Mouse (Mus musculus) kidney, postnatal 36 days (tissue): ENCODE data around the gene Sephs2.

Experiments
- DNase-seq, 2 experiments: peaks; one replicate each; pipeline ENCODE4 v3.0.0; 2021 to 2022; ENCODE audit warnings: mixed read lengths in 2 of 2

The Sephs2 gene

DNA sequence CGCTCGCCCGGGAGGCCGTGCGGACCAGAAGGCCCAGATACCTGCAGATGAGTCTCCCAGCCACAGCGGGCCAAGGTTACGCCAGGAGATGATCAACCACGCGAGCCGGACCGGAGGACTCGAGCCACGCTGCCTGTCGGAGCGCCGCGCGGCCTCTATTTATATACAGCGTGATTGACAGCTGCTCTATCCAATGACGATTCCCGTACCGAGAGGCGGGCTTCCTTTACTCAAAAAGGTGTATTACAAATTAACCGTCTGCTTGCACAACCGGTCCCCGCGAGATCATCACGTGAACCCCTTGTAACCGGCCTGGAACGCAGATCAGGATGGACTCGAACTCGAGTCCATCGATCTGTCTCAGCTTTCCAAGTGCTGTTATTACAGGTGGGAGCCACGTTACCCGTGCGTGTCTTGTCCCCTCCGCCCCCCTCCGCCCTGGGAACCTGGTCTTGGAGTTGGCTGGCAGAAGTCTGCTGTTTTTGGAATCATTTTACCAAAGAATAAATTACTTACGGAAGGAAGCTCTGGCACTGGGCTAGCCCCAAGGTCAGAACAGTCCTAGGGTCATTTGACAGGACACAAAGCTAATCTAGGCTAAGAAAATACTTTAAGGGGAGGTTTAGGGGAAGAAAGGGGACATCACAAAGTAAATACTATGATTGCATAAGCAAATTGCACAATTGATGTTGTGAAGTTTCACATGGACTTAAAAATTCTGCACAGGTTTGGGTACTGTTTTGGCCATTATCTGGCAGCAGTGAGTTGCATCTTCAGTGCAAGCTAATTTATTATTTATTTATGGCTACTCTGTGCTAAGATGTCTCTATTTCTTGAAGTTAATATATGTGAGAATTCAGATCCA, at the start of gene Sephs2:
Sephs2 (minus strand) TSS at position 131 of the 865 bp plus-strand sequence.
- peak; percentile 95 to 98 for DNase-seq

GRCm38 (mm10) chr7:127322085-127322484, 48.2 kb upstream of the Sephs2 start:
- DNase-seq, result peak; percentile 36 to 75

DNA sequence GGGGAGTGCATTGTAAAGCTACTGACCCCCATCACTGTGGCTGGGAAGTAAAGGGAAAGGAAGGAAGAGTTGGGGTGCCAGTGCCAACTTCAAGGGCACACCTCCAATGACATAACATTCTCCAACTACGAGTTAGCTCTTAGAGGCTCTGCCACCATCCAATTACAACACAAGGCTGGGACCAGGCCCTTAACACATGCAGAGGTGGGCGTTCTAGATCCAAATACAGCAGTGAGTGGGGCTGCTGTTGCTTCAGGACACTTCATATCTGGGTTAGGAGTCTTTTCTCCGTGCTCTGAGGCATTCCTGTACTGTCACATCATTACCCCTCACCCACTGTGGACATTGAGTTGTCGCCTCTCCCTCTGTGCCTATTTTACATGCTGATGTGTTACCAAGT, 47.3 kb upstream of the Sephs2 start:
- DNase-seq, result no peak

DNA sequence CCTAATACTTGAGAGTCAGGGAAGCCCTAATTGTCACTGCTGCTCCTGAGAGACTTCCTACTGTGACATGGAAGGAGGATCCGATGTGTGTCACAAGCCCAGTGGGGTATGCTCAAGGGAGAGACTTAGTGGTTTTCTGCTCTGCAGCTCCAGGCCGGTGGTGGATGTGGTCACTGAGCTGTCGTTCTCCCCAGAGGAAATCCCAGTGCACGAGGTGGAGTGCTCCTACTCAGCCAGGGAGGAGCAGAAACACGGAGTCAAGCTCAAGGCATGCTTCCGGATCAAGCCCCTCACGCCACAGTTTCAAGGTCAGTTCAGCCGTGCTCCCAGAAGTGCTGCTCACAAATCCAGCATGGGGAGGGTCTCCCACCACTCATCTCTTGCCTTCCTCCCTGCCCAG, 40.1 kb upstream of the Sephs2 start:
- DNase-seq, result no peak

DNA sequence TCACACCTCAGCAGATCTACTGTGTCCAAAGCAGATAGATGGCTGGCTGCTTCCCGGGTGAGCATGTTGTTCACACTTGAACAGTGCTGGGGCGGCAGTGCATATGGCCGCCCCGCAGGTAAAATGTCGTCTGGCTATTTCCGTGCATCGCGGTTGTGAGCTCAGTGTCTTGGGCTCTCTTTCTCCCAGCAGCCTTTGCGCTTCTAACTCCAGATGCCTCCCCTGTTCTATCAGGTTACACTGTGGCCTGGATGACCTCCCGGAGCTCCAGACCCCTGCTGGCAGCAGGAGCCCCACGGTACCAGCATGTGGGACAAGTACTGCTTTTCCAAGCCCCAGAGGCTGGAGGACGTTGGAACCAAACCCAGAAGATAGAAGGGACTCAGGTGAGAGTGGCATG, 36.1 kb upstream of the Sephs2 start:
- DNase-seq, result no peak

DNA sequence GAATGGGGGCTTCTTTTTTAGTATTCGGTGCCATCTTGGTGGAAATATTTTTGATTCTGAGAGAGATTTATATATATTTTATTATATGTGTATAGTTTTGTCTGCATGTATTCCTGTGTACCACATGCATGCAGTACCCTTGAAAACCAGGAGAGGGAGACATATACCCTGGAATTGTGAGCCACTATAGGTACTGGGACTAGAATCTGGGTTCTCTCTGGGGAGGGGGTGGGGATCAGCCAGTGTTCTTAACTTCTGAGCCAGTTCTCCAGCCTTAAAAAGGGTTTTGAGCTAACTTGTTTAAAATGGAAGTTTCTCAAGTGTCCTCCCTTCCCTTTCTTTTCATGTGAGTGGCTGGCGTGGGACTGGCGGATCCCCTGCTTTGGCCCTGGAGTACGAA, 35.0 kb upstream of the Sephs2 start:
- DNase-seq, result peak; percentile 61 to 69

DNA sequence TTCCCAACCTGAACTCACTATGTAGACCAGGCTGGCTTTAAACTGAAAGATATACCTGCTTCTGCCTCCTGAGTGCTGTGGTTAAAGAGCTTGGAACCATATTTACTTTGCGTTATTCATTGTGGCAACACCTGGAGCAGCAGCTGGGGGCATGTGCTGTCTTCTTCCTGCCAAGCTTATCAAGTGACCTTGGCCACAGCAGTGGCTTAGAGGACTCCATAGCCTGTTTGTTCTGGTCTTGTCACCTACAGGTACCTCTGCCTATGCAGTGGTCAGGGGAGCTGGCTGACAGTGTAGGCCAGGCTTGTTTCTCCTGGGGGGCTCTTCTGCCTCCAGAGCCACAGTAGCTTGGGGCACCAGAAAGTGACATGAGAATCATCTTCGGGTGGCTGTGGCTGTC, 34.6 kb upstream of the Sephs2 start:
- no peak for DNase-seq

- DNase-seq, result no peak
Measured at GRCm38 (mm10) chr7:127297586-127298193, 23.8 kb upstream of the Sephs2 start.

DNA sequence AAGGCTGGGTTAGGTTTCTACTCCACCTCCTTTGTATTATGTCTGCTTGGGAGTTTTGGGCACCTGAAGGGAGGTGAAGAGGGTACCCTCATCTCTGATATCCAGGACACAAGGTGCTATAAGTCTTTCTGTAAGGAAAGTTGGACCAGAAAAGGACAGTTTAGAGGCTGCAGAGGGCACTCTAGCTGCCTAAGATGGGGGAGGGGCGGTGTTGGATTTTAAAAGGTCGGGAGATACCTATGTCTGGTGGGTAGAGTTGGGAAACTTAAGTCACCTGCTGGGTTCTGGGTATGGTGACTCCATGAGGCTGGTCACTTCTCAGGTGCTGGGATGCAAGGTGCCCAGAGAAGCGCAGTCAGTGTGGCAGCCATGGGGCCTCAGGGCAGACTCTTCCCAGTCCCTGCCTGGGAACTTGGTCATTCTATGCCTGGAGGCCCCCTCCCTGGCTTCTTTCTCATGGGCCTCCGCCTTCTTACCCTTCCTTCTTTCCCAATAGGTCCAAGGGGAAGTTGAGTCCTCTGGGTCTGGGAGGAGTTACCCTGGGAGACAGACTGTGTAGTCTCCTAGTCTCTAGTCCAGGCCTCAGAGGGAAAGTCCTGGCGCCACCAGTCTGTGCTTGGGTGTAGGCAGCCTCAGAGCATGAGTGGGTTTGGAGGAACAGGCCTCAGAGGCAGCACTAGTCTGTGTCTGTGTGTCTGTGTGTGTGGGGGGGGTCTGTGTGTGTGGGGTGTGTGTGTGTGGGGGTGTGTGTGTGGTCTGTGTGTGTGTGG, 23.1 kb upstream of the Sephs2 start:
- no peak for DNase-seq

DNA sequence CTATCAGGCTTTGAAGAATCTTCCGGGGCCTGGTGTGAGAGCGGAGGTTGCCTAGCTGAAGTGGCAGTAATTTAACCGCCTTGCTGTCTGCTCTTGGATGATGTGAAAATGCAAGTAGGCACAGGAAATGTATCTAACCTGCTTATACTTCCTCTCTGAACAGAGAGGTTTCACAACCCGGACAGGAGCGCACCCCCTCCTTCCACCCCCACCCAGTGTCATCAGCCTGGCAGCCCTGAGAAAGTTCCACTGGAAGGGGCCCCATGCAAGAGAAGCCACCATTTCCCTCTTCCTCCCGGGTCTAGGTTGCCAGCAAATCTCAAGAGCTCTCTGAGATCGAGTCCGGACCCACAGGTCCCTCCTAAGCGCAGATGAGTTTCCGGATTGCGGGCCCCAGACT, 22.2 kb upstream of the Sephs2 start, which contains the start of gene Itgal:
Itgal (plus strand) TSS at position 163 of the 400 bp plus-strand sequence.
- no peak for DNase-seq

- peak in 1 of 2 experiments; percentile 14 for DNase-seq
Measured at GRCm38 (mm10) chr7:127290142-127290541, 16.3 kb upstream of the Sephs2 start.

DNA sequence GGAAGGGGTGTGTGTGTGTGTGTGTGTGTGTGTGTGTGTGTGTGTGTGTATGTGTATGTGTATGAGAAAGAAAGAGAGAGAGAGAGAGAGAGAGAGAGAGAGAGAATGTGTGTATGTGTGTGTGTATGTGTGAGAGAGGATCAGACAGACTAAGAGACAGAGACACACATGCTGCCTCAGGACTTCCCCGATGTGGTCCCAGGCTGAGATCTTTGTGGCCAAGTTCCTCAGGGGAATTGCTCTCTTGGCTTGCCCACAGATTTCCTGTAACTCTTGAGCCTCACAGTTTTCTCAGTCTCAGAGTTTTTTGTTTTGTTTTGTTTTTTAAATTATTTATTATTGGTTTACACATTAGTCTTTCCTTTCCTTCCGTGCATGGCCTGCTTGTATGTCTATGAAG, 15.5 kb upstream of the Sephs2 start:
- no peak for DNase-seq

GRCm38 (mm10) chr7:127287940-127288339, 14.1 kb upstream of the Sephs2 start:
- DNase-seq, result no peak

DNA sequence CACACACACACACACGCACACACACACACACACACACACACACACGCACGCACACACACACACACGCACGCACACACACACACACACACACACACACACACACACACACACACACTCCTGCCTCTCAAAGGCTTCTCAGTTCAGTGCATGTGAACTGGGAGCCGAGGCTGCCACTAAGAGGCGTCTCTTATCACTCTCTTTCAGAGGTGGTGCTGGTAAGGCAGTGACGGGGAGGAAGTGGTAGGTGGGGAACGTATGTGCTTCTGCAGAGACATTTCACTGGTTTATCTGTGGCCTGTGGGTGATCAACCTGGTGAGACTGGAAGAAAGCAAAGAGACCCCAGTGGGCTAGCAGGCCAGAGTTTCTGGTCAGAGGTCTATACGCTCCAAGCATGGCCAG, 11.3 kb upstream of the Sephs2 start:
- no peak for DNase-seq

- DNase-seq, result no peak
Measured at GRCm38 (mm10) chr7:127282190-127282589, 8.3 kb upstream of the Sephs2 start.

DNA sequence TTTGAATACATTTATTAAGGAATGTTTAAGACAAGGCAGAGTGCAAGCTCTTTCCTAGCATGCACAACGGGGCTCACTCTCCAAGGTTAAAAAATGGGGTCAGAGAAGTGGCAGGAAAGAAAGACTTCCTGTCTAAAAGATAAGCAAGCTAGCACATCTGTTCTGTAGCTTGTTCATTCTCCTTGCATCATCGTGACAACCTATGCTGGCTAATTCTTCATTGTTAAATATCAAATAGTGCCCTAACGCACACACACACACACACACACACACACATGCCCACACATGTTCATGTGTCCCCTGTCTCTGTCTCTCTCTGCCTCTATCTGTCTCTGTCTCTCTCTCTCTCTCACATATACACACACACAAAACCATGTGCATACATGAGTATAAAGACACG, 7.3 kb upstream of the Sephs2 start:
- no peak for DNase-seq

DNA sequence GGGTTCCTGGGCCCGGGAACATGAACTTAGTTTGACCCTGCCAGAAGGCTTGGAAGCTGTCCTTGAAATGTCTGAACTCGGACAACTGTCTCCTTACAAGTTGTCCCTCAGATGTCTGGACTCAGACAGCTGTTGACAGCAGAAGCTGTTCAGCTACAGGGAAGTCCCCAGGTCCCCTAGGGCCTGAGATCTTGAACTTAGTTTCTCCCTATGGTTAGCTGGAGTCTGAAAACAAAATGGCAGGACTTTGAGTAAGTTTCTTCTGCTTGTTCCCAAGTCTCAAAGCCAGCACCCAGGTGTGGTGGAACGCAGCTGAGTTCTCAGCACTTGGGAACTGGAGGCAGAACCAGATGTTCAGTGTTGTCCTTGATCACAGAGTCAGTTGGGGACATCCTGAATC, 6.2 kb upstream of the Sephs2 start:
- no peak for DNase-seq

DNA sequence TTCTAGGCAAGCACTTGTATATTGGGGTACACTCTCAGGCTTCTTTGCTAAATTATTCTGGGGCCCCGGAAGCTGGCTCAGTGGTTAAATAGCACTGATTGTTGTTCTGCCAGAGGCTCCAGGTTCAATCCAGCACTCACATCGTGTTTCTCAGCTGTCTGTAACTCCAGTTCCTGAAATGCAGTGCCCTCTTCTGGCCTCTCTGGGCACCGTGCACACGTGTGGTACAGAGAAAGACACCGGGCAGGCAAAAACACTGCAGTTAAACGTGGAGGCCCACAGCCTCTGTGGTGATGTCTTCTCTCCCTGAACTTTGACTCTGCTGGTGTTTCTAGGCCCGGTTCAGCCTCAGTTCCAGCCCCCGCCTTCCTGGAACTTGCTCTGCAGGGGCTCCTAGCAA, 4.5 kb upstream of the Sephs2 start:
- DNase-seq, result peak; percentile 79 to 81

DNA sequence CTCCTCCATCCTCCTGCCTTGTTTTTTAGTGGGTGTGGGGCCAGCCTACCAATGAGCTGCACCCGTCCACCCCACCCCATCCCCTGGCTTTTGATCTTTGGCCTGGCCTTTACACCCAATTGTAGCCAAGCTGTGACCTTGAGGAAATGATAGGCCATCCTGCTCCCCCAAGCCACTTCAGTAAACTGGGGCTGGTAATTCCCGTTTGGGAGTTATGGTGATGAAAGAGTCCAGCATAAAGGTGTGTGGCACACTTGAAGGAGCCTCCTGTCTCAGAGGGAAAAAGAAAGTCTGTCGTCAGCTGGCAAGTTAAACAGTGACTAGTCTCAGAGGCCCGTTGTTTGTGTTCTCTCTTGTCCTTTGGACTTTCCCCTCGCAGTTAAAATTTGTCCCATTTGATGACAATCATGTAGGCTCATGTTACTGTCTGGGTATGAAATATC, 2.7 kb upstream of the Sephs2 start:
- DNase-seq, result peak; percentile 71 to 85

DNA sequence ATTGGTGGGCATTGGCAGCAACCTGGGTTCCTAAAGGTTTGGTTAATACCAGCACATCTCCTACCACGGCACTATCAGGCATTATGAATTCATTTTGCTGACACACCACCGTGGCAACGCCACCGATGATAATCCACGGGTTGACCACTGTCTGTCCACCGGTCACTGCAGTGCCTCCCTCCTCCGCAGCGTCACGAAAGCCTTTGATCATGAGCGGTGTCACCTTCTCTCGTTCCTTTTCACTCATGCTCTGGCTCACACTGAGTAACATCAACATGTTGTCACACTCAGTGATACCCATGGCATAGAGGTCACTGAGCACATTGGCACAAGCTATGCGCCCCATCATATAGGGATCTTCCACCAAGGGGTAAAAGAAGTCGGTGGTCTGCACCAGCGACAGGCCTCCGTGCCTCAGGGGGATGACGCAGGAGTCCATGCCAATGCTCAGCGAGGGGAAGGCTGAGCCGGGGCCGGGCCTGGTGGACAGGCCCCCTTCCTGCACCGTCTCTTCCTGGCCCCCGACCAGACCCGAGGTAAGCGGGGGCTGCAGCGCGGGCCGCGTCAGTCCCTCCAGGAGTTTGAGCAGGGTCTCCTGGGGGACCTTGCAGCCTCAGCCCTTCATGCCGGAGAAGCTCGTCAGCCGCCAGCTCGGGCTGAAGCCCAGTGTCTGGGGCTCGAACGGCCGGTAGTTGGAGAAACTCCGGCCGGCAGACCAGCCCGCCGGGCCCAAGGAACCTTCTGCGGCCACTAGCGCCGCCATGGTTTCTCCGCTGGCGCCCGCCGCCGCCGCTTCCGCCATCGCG, 534 bp downstream of the Sephs2 start:
- DNase-seq, result peak in 1 of 2 experiments; percentile 49

DNA sequence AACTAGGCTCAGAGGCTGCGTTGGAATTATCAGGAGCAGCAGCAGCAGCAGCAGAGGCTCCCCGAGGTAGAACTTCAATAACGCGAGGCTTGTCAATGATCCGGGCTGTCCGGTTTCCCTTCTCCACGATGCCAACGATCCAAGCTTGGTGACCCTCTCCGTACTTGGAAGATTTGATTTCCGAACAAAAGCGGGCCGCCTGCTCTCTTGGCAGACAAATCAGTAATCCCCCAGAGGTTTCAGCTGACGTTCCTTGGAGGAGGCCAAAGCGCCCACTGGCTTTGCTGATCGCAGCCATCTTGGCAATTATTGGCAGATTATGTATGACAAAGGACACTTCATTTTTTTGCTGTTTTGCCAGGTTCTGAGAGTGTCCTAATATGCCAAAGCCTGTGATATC, 1.3 kb downstream of the Sephs2 start:
- peak in 1 of 2 experiments; percentile 29 for DNase-seq

- no peak for DNase-seq
Measured at GRCm38 (mm10) chr7:127271093-127271492, 2.8 kb downstream of the Sephs2 start.

DNA sequence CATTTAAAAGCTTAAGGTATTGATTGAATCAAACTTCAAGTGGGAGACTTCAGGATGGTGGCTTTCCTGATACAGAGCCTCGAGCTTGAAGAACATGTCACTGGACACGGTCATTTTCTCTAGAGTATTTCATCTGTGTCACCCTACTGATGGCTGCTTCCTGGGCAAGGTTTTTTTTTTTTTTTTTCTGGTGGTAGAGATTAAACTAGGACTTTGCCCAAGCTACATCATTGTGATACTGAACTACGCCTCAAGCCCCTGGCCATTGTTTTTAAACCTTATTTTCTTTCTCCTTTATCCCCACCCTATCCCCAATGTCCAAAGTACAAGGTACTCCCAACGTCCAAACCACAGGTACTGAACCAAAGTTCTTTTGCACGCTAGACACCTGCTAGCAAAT, 3.2 kb downstream of the Sephs2 start:
- no peak for DNase-seq
